ENCODE assay signal across 8 mouse cellular contexts in the genomic region with DNA sequence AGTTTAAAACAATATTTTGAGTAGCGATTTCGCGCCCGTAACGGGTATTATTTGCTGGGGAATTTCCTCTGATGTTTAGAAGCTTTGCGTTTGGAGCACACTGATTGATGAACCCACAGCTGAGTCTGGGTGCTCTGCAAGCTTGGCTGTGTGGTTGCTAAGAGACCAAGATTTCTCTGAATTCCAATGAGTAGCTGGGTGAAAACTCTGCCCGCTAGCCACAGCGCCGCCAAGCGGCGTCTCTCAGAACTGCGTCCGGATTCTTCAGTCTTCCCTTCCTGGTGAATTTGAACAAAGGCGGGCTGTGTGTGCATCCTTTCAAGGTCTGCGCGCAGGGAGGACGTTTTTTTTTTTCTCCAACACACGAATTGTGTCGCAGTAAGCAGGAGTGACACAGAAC. TPM values are rescaled to one million over a fixed set of nuclear protein-coding genes. Genes with fewer than 3 reads are reported as not detected.
DNase-seq lines count a peak whose midpoint lies in the region; ATAC-seq and TF ChIP-seq lines count a peak whose summit lies in the region.

No protein-coding gene starts in this region.

- DNase-seq in 3T3-L1 (ENCODE audit: low read depth, low spot score), result peak; percentile 88
- peak; percentile 93 to 94 for DNase-seq in adrenal gland, postnatal 36 days
- peak; percentile 86 to 94 for DNase-seq in heart, adult 2 months
- DNase-seq in kidney, adult 2 months, result peak; percentile 96
- peak; percentile 99 for DNase-seq in limb, embryonic 11.5 days (ENCODE audit: low spot score)
- peak; percentile 98 for DNase-seq in midbrain, embryonic 14.5 days
- DNase-seq in spleen, adult 12 weeks (ENCODE audit: low spot score), result peak; percentile 82

- peak; percentile 76 for ATAC-seq in embryonic facial prominence, embryonic 13.5 days (ENCODE audit: insufficient number of reproducible peaks, insufficient read depth, low FRiP score, low TSS enrichment, low read depth)
- ATAC-seq in limb, embryonic 11.5 days (ENCODE audit: insufficient number of reproducible peaks, low FRiP score, low TSS enrichment, low read depth), result peak; percentile 80
- ATAC-seq in midbrain, embryonic 14.5 days (ENCODE audit: low FRiP score, low TSS enrichment), result peak; percentile 87

- TF ChIP-seq EP300 in heart, adult 2 months (IDR thresholded peaks at IDR 0.05; ENCODE audit: insufficient read depth, low read depth, low read length), result 0 out of 2 replicates have a peak, but pooled peaks have one; percentile 38

- peak overlapping the region; percentile 78 for H3K27ac ChIP-seq in embryonic facial prominence, embryonic 13.5 days
- H3K27ac ChIP-seq in heart, adult 2 months, result no peak overlapping the region
- no peak overlapping the region for H3K27ac ChIP-seq in kidney, adult 2 months (ENCODE audit: insufficient read depth, low read depth, low read length)
- H3K27ac ChIP-seq in limb, embryonic 11.5 days (replicated peaks; ENCODE audit: low read depth, low read length), result no peak overlapping the region
- H3K27ac ChIP-seq in midbrain, embryonic 14.5 days (replicated peaks; ENCODE audit: low read depth, low read length), result peak overlapping the region; percentile 81

- peak overlapping the region; percentile 62; the same call in 1 of the 2 replicates for H3K9ac ChIP-seq in embryonic facial prominence, embryonic 13.5 days
- H3K9ac ChIP-seq in heart, adult 2 months (ENCODE audit: low read depth, low read length), result no peak overlapping the region
- no peak overlapping the region; the same call in 1 of the 2 replicates for H3K9ac ChIP-seq in limb, embryonic 11.5 days (ENCODE audit: low read length)
- peak overlapping the region; percentile 43; the same call in 1 of the 2 replicates for H3K9ac ChIP-seq in midbrain, embryonic 14.5 days (replicated peaks; ENCODE audit: low read length)

- no peaks in the 10 kb centered on the region for H3K27me3 ChIP-seq in embryonic facial prominence, embryonic 13.5 days
- no peaks in the 10 kb centered on the region for H3K27me3 ChIP-seq in heart, adult 2 months (ENCODE audit: control insufficient read depth, insufficient read depth, low read length)
- H3K27me3 ChIP-seq in kidney, adult 2 months (replicated peaks; ENCODE audit: control insufficient read depth, insufficient read depth, low read length), result no peaks in the 10 kb centered on the region
- H3K27me3 ChIP-seq in limb, embryonic 11.5 days (ENCODE audit: control insufficient read depth, insufficient read depth, low read length), result no peaks in the 10 kb centered on the region
- no peaks in the 10 kb centered on the region for H3K27me3 ChIP-seq in midbrain, embryonic 14.5 days (ENCODE audit: control insufficient read depth, insufficient read depth, low read length)

- peak overlapping the region; percentile 60 for H3K4me2 ChIP-seq in embryonic facial prominence, embryonic 13.5 days
- H3K4me2 ChIP-seq in limb, embryonic 11.5 days (ENCODE audit: low read depth, severe bottlenecking), result peak overlapping the region; percentile 37
- peak overlapping the region; percentile 64 for H3K4me2 ChIP-seq in midbrain, embryonic 14.5 days (ENCODE audit: low read length)

- 1% methylated on average over 19 of the region's 19 CpGs for WGBS in embryonic facial prominence, embryonic 13.5 days
- WGBS in heart, adult 2 months, result 3% methylated on average over 19 of the region's 19 CpGs
- WGBS in kidney, adult 2 months, result 2% methylated on average over 19 of the region's 19 CpGs
- 2% methylated on average over 19 of the region's 19 CpGs for WGBS in limb, embryonic 11.5 days
- under 1% methylated on average over 19 of the region's 19 CpGs for WGBS in midbrain, embryonic 14.5 days

- TF ChIP-seq CTCF in heart, adult 2 months (IDR thresholded peaks at IDR 0.05), result no peak; the same call in none of the 2 replicates
- TF ChIP-seq CTCF in kidney, adult 2 months (conservative IDR thresholded peaks at IDR 0.05; ENCODE audit: insufficient read depth, insufficient read length, low read depth, low read length), result peak; percentile 86

- H3K9me3 ChIP-seq in embryonic facial prominence, embryonic 13.5 days, result no peaks in the 10 kb centered on the region
- H3K9me3 ChIP-seq in limb, embryonic 11.5 days (ENCODE audit: control insufficient read depth, low read length), result no peaks in the 10 kb centered on the region
- no peaks in the 10 kb centered on the region for H3K9me3 ChIP-seq in midbrain, embryonic 14.5 days (ENCODE audit: control insufficient read depth, low read length)

- peak overlapping the region; percentile 33 for H3K4me3 ChIP-seq in embryonic facial prominence, embryonic 13.5 days
- H3K4me3 ChIP-seq in heart, adult 2 months, result peak overlapping the region; percentile 26; the same call in 1 of the 2 replicates
- no peak overlapping the region for H3K4me3 ChIP-seq in kidney, adult 2 months (ENCODE audit: insufficient read depth, low read depth, low read length)
- H3K4me3 ChIP-seq in limb, embryonic 11.5 days (ENCODE audit: low read depth, low read length), result peak overlapping the region; percentile 10; the same call in 1 of the 2 replicates
- H3K4me3 ChIP-seq in midbrain, embryonic 14.5 days (replicated peaks; ENCODE audit: low read depth, low read length), result peak overlapping the region; percentile 31

- H3K36me3 ChIP-seq in embryonic facial prominence, embryonic 13.5 days, result 0 out of 2 replicates have a peak, but pooled peaks cover 5% of the 10 kb centered on the region
- no peaks in the 10 kb centered on the region for H3K36me3 ChIP-seq in heart, adult 2 months (ENCODE audit: control insufficient read depth, insufficient read depth, low read length)
- H3K36me3 ChIP-seq in kidney, adult 2 months (ENCODE audit: control insufficient read depth, insufficient read depth, low read length), result no peaks in the 10 kb centered on the region
- H3K36me3 ChIP-seq in limb, embryonic 11.5 days (ENCODE audit: control insufficient read depth, insufficient read depth, low read length), result no peaks in the 10 kb centered on the region
- peaks cover 19% of the 10 kb centered on the region for H3K36me3 ChIP-seq in midbrain, embryonic 14.5 days (ENCODE audit: control insufficient read depth, insufficient read depth, low read length)

- no peak for TF ChIP-seq POLR2A in heart, adult 2 months (IDR thresholded peaks at IDR 0.05; ENCODE audit: insufficient read depth, low read depth, low read length)
- no peak for TF ChIP-seq POLR2A in kidney, adult 2 months (IDR thresholded peaks at IDR 0.05; ENCODE audit: low read depth, low read length)

- intact Hi-C loops in heart, adult 2 months (cut with DNase I), result loop anchor here (5.0 kb wide), 1 partner anchor 201 kb away; no protein-coding TSS in a partner anchor

- peaks cover 11% of the 10 kb centered on the region for H3K4me1 ChIP-seq in embryonic facial prominence, embryonic 13.5 days
- H3K4me1 ChIP-seq in heart, adult 2 months (ENCODE audit: control insufficient read depth, insufficient read depth, low read length), result no peaks in the 10 kb centered on the region; the same call in 1 of the 2 replicates
- peaks cover under 1% of the 10 kb centered on the region; the same call in 1 of the 2 replicates for H3K4me1 ChIP-seq in kidney, adult 2 months (ENCODE audit: control insufficient read depth, insufficient read depth, low read length)
- H3K4me1 ChIP-seq in limb, embryonic 11.5 days (ENCODE audit: control insufficient read depth, insufficient read depth, low read length), result peaks cover 7% of the 10 kb centered on the region; the same call in 1 of the 2 replicates
- peaks cover 15% of the 10 kb centered on the region; the same call in 1 of the 2 replicates for H3K4me1 ChIP-seq in midbrain, embryonic 14.5 days (ENCODE audit: control insufficient read depth, insufficient read depth, low read length)

- no peaks in the 10 kb centered on the region for H3K79me2 ChIP-seq in heart, adult 2 months (replicated peaks; ENCODE audit: control insufficient read depth, insufficient read depth, low read length)

RNA-seq across cellular contexts. Expression of a gene that starts 33.2 kb away (rescaled TPM):
- total RNA-seq in adrenal gland, postnatal 36 days (2021), result 10 to 100 TPM; 30.0 to 35.0 TPM
- polyA plus RNA-seq in embryonic facial prominence, embryonic 13.5 days (2015; fragmentation: Nextera tagmentation; extraction: Ambion mirVana), result 3.2 and 3.9 TPM in 2 replicates
- total RNA-seq in heart, adult 2 months (2021), result 10 to 100 TPM; 12.2 to 16.2 TPM
- polyA plus RNA-seq in heart, adult 2 months (2012; rRNA removed), result 9.2 and 15.3 TPM in 2 replicates
- polyA plus RNA-seq in kidney, adult 2 months (2012; rRNA removed), result 20.4 and 26.1 TPM in 2 replicates
- 0.67 and 1.3 TPM in 2 replicates for polyA plus RNA-seq in limb, embryonic 11.5 days (2014; fragmentation: Nextera tagmentation; extraction: Ambion mirVana)
- polyA plus RNA-seq in midbrain, embryonic 14.5 days (2014; fragmentation: Nextera tagmentation; extraction: Ambion mirVana), result 3.9 and 4.3 TPM in 2 replicates

RNA-seq across cellular contexts. Expression of a gene that starts 35.2 kb away (rescaled TPM):
- 1 to 10 TPM; 5.7 to 6.9 TPM for total RNA-seq in adrenal gland, postnatal 36 days (2021)
- polyA plus RNA-seq in embryonic facial prominence, embryonic 13.5 days (2015; fragmentation: Nextera tagmentation; extraction: Ambion mirVana), result 9.1 TPM in 2 replicates
- 1 to 10 TPM; 3.2 to 4.8 TPM for total RNA-seq in heart, adult 2 months (2021)
- polyA plus RNA-seq in heart, adult 2 months (2012; rRNA removed), result 4.4 and 6.1 TPM in 2 replicates
- 6.4 and 7.9 TPM in 2 replicates for polyA plus RNA-seq in kidney, adult 2 months (2012; rRNA removed)
- 8.9 and 9.8 TPM in 2 replicates for polyA plus RNA-seq in limb, embryonic 11.5 days (2014; fragmentation: Nextera tagmentation; extraction: Ambion mirVana)
- 43.0 and 46.7 TPM in 2 replicates for polyA plus RNA-seq in midbrain, embryonic 14.5 days (2014; fragmentation: Nextera tagmentation; extraction: Ambion mirVana)

RNA-seq across cellular contexts. Expression of a gene that starts 57.1 kb away (rescaled TPM):
- total RNA-seq in adrenal gland, postnatal 36 days (2021), result 10 to 100 TPM; 35.3 to 74.4 TPM
- 18.9 and 24.4 TPM in 2 replicates for polyA plus RNA-seq in embryonic facial prominence, embryonic 13.5 days (2015; fragmentation: Nextera tagmentation; extraction: Ambion mirVana)
- 10 to 100 TPM; 35.9 to 42.0 TPM for total RNA-seq in heart, adult 2 months (2021)
- 14.6 and 15.0 TPM in 2 replicates for polyA plus RNA-seq in heart, adult 2 months (2012; rRNA removed)
- polyA plus RNA-seq in kidney, adult 2 months (2012; rRNA removed), result 15.9 and 17.1 TPM in 2 replicates
- polyA plus RNA-seq in limb, embryonic 11.5 days (2014; fragmentation: Nextera tagmentation; extraction: Ambion mirVana), result 13.7 and 16.1 TPM in 2 replicates
- polyA plus RNA-seq in midbrain, embryonic 14.5 days (2014; fragmentation: Nextera tagmentation; extraction: Ambion mirVana), result 29.9 TPM in 2 replicates

Comparison
In these comparisons a context has a peak if more than half of its experiments do, and no peak if none do; other contexts are left out.
1. H3K27ac ChIP-seq: peak in embryonic facial prominence, embryonic 13.5 days (single experiment) and midbrain, embryonic 14.5 days (single experiment); none in heart, adult 2 months (single experiment), kidney, adult 2 months (single experiment) and limb, embryonic 11.5 days (single experiment).
2. H3K9ac ChIP-seq: peak in embryonic facial prominence, embryonic 13.5 days (single experiment) and midbrain, embryonic 14.5 days (single experiment); none in heart, adult 2 months (single experiment) and limb, embryonic 11.5 days (single experiment).
3. Peak in every context shown above with its lines, with median percentiles within 50 percentile points of each other: DNase-seq, ATAC-seq and H3K4me2 ChIP-seq.